Mouse (Mus musculus) ovary, postnatal 14 days (tissue): ENCODE data around the gene Tctn1.
"Not testable (repeated sequence)": the region's sequence is repeated elsewhere in the genome, so short reads cannot be mapped to it uniquely, and the experiment has no call there.

ENCODE experiments used
- DNase-seq: peaks from one replicate; pipeline ENCODE4 v3.0.0; 2022; ENCODE audit warnings: low spot score

Gene Tctn1

GRCm38 (mm10) chr5:122218109-122218905 lies 46.0 kb downstream of the Tctn1 start:
- DNase-seq: no peak

GRCm38 (mm10) chr5:122217636-122218035 lies 46.6 kb downstream of the Tctn1 start:
- DNase-seq: no peak

- DNase-seq: no peak
Observed at GRCm38 (mm10) chr5:122213861-122214260, 50.4 kb downstream of the Tctn1 start.

GRCm38 (mm10) chr5:122212820-122213219 lies 51.4 kb downstream of the Tctn1 start:
- not testable (repeated sequence) for DNase-seq

- no peak for DNase-seq
Observed at GRCm38 (mm10) chr5:122212125-122212524, 52.1 kb downstream of the Tctn1 start.

- DNase-seq: no peak
Observed at GRCm38 (mm10) chr5:122210890-122211289, 53.4 kb downstream of the Tctn1 start.

GRCm38 (mm10) chr5:122209591-122210368 lies 54.5 kb downstream of the Tctn1 start:
- DNase-seq: peak; percentile 37

- no peak for DNase-seq
Observed at GRCm38 (mm10) chr5:122208909-122209308, 55.4 kb downstream of the Tctn1 start.

GRCm38 (mm10) chr5:122206475-122206874 lies 57.8 kb downstream of the Tctn1 start, which contains the start of gene Hvcn1:
Hvcn1 (plus strand) TSS chr5:122206804.
- no peak for DNase-seq

GRCm38 (mm10) chr5:122204180-122204579 lies 60.1 kb downstream of the Tctn1 start:
- no peak for DNase-seq

- DNase-seq: no peak
Observed at GRCm38 (mm10) chr5:122201904-122202303, 62.4 kb downstream of the Tctn1 start.

- DNase-seq: no peak
Observed at GRCm38 (mm10) chr5:122200872-122201271, 63.4 kb downstream of the Tctn1 start.

- no peak for DNase-seq
Observed at GRCm38 (mm10) chr5:122192347-122192746, 71.9 kb downstream of the Tctn1 start.

- no peak for DNase-seq
Observed at GRCm38 (mm10) chr5:122191269-122192063, 72.8 kb downstream of the Tctn1 start.

- no peak for DNase-seq
Observed at GRCm38 (mm10) chr5:122190465-122190864, 73.8 kb downstream of the Tctn1 start.

GRCm38 (mm10) chr5:122189115-122189514 lies 75.1 kb downstream of the Tctn1 start:
- no peak for DNase-seq
